Mouse (Mus musculus) heart, embryonic 13.5 days (tissue): ENCODE measurements at regions not wholly inside any gene's neighbourhood (a gene's known extent, or its start where the extent isn't known, plus 50 kb on each side); places are given as distances from the start of the nearest gene placed in this dataset.
A peak's percentile ranks its signal among the peaks of the same experiment; 100 is the strongest.

Source experiments
- ATAC-seq: fragments of 200-750 bp; cut with Nextera tagmentation; 2 replicates; pipeline ENCODE4 v1.8.0; 2017; ENCODE audit warnings: moderate TSS enrichment; ENCODE audit not compliant: insufficient number of reproducible peaks, low FRiP score, low TSS enrichment; ENCODE audit errors: extremely low read depth
- H3K27ac ChIP-seq: fragments of 300-500 bp; sonication (generic); replicated peaks from 2 replicates; pipeline ENCODE4 v1.5.1; 2015; ENCODE audit warnings: moderate library complexity, mild to moderate bottlenecking, inconsistent platforms
- H3K27me3 ChIP-seq: fragments of 300-500 bp; sonication (generic); replicated peaks from 2 replicates; pipeline ENCODE4 v1.6.1; 2015; ENCODE audit warnings: mild to moderate bottlenecking, inconsistent platforms
- H3K36me3 ChIP-seq: fragments of 300-500 bp; sonication (generic); 2 replicates; pipeline ENCODE4 v1.6.1; 2015; ENCODE audit warnings: mild to moderate bottlenecking, inconsistent platforms
- H3K4me1 ChIP-seq: fragments of 300-500 bp; sonication (generic); 2 replicates; pipeline ENCODE4 v1.6.1; 2015; ENCODE audit warnings: inconsistent platforms
- H3K4me2 ChIP-seq: fragments of 300-500 bp; sonication (generic); 2 replicates; pipeline ENCODE4 v1.6.1; 2015; ENCODE audit warnings: inconsistent platforms, mild to moderate bottlenecking, moderate library complexity
- H3K4me3 ChIP-seq: fragments of 300-500 bp; sonication (generic); 2 replicates; pipeline ENCODE4 v1.5.1; 2015; ENCODE audit warnings: moderate library complexity, mild to moderate bottlenecking, inconsistent platforms
- H3K9ac ChIP-seq: fragments of 300-500 bp; sonication (generic); 2 replicates; pipeline ENCODE4 v1.6.1; 2015; ENCODE audit warnings: inconsistent platforms, mild to moderate bottlenecking, moderate library complexity
- H3K9me3 ChIP-seq: fragments of 300-500 bp; sonication (generic); 2 replicates; pipeline ENCODE4 v1.6.1; 2016; ENCODE audit warnings: inconsistent platforms
- WGBS: fragments of 180-500 bp; shearing (Covaris S2); methylation state at CpG from one replicate; pipeline ENCODE4 v1.1.7; 2015; ENCODE audit warnings: mixed read lengths; 5-methylcytosine and 5-hydroxymethylcytosine counted together

DNA sequence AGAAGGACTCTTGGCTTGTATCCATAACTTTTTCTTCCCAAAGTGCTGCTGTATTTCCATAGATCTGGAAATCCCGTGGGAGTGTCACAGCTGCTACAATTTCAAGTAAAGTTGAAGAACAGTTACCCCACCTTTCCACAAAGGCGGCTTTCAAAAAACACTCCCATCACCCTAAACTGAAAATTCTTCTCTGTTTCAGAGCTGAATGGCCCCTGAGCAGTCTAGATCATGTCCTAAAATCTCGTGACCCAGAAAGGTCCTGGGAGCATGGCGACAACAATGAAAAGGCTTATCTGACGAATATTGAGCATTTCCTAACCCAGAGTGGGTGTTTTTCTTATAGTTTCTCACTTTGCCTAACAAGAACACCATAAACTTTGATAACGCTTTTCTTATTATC, 92.2 kb downstream of the Olfr267 start:
- Histone ChIP-seq H3K4me2 (no peak overlapping the region), H3K9ac (no peak overlapping the region), H3K36me3 (no peaks in the 10 kb centered on the region), H3K4me3 (no peak overlapping the region), H3K27ac (no peak overlapping the region), H3K9me3 (no peaks in the 10 kb centered on the region), H3K4me1 (no peaks in the 10 kb centered on the region), H3K27me3 (no peaks in the 10 kb centered on the region)
- WGBS = 69% methylated on average over 6 of the region's 6 CpGs
- ATAC-seq = no peak

DNA sequence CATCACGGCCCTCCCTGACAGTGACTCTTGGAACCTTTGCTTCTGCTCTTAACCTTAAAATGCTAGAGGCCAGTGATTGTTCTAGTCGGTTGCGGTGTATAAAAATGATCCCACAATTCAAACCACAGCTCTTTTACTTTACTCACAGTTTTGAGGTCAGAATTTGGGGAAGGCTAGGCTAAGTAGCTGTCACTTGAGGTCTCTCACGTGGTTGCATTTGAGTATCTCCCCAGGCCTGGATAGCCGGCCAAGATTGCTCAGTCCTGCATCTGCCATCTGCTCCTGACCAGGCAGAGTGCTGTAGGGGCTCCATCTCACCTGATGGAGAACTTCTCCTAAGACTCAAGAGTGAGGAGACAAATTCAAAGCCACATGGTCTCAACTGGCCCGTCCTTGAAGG, 94.5 kb downstream of the Olfr267 start:
- 83% methylated on average over 6 of the region's 6 CpGs for WGBS
- Histone ChIP-seq H3K9ac (no peak overlapping the region), H3K9me3 (no peaks in the 10 kb centered on the region), H3K36me3 (no peaks in the 10 kb centered on the region), H3K27ac (no peak overlapping the region), H3K27me3 (no peaks in the 10 kb centered on the region), H3K4me3 (no peak overlapping the region), H3K4me1 (no peaks in the 10 kb centered on the region), H3K4me2 (no peak overlapping the region)
- no peak for ATAC-seq

DNA sequence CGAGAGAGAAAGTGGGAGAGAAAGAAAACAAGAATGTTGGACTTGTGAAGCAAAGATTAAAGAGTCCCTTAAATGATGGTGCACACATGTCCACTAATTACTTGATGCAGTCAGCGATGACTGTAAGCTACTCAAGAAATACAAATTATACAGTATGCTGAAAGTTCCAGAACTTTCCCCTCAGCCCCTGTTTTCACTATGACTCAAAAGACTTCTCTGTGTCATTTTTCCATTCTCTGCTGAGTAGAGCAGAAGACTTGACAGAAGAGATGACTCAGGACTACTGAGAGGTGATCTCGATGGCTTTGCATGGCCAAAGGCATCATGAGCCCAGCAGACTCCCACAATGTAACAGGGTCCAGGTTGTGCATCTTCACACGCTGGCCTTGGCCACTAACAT, 105.6 kb downstream of the Olfr267 start:
- Histone ChIP-seq H3K4me2 (no peak overlapping the region), H3K4me3 (no peak overlapping the region), H3K36me3 (no peaks in the 10 kb centered on the region), H3K27me3 (no peaks in the 10 kb centered on the region), H3K9ac (no peak overlapping the region), H3K27ac (no peak overlapping the region), H3K9me3 (no peaks in the 10 kb centered on the region), H3K4me1 (no peaks in the 10 kb centered on the region)
- WGBS = 75% methylated on average over 4 of the region's 4 CpGs
- ATAC-seq = no peak

DNA sequence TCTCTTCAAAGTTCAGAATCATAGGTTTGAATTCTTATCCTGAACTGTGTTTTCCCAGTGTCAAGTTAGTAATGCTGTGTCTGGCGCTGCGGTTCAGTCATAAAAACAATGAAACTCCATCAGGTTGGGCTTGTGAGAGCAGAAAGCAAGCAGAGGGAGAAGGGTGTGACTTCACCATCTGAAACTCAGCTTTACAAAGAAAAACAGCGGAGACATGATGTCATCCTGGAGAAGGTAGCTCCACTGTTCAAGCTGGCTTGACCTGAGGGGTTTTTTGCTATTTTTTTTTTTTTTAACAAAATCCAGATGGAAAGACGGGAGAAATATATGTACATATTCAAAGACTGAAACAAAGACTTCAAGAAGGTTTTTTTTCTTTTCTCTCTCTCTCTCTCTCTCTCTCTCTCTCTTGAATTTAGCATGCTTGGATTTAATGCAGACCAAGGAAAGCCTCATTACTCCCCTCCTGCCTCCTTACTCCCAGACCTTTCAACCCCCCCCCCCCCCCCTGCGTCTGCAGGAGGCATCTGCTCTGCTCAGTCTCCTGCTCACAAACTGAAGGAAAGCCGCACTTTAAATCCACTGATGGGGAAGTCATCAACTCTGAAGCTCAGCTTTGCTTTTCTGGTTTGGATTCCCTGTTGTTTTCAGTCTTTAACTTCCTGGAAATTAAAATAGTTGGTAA, 109.7 kb downstream of the Olfr267 start:
- Histone ChIP-seq H3K4me1 (no peaks in the 10 kb centered on the region), H3K4me2 (no peak overlapping the region), H3K27ac (0 out of 2 replicates have a peak overlapping the region, but pooled peaks have one; percentile 32), H3K9ac (no peak overlapping the region), H3K4me3 (no peak overlapping the region), H3K9me3 (no peaks in the 10 kb centered on the region), H3K36me3 (no peaks in the 10 kb centered on the region), H3K27me3 (no peaks in the 10 kb centered on the region)
- 39% methylated on average over 6 of the region's 6 CpGs for WGBS
- no peak for ATAC-seq

DNA sequence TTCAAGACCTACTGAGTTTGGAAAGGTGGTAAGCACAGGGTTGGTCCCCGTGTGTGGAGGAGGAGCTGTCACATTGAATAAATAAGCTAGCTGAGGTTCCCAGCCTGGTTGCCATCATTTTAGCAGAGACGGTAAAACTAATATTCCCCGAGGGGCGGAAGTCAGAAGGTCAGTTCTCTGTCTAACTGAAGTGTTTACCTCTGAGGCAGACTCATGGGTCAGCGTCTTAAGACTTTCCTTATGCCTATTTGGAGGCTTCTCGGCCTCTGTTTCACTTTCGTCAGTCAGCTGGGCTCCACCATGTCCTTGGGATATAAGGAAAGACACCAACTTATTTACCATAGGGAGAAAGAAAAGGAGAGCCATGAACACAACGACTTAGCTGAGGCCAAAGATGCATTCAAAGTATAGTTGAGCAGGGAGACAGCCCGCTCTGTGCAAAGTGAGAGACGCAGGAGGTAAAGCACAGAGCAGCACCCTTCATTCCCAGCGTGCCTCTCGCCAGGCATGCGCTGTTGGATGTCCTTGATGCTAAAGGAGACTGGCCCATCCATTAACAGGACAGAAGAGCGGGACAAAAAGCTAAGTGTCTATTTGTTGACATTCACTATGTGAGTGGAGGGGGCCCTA, 116.0 kb downstream of the Olfr267 start:
- H3K4me1 ChIP-seq = peaks cover 21% of the 10 kb centered on the region
- no peak overlapping the region for H3K4me3 ChIP-seq
- H3K9me3 ChIP-seq = no peaks in the 10 kb centered on the region
- 60% methylated on average over 14 of the region's 14 CpGs for WGBS
- no peaks in the 10 kb centered on the region for H3K27me3 ChIP-seq
- ATAC-seq = no peak
- H3K4me2 ChIP-seq = peak overlapping the region; percentile 22
- no peak overlapping the region for H3K27ac ChIP-seq
- H3K9ac ChIP-seq = no peak overlapping the region
- H3K36me3 ChIP-seq = no peaks in the 10 kb centered on the region

DNA sequence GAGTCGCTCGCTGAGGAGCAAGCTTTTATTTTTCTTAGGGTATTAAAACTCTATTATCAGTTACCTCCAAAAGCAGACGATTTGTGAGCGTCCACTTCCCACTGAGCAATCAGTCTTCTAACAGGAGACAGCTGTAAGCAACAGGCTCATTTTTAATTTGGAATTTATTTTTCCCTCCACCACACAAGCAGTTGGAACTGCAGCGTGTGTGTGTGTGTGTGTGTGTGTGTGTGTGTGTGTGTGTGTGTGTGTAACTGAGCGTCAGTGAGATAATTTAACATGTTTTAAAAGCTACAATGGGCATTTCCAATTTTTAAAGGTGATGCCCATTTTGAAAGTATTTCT, 116.6 kb downstream of the Olfr267 start:
- no peaks in the 10 kb centered on the region for H3K9me3 ChIP-seq
- no peak overlapping the region for H3K9ac ChIP-seq
- no peaks in the 10 kb centered on the region for H3K27me3 ChIP-seq
- WGBS = 32% methylated on average over 6 of the region's 6 CpGs
- H3K4me1 ChIP-seq = peaks cover 21% of the 10 kb centered on the region
- no peaks in the 10 kb centered on the region for H3K36me3 ChIP-seq
- H3K4me2 ChIP-seq = peak overlapping the region; percentile 38
- H3K4me3 ChIP-seq = no peak overlapping the region
- ATAC-seq = no peak
- 0 out of 2 replicates have a peak overlapping the region, but pooled peaks have one; percentile 10 for H3K27ac ChIP-seq

DNA sequence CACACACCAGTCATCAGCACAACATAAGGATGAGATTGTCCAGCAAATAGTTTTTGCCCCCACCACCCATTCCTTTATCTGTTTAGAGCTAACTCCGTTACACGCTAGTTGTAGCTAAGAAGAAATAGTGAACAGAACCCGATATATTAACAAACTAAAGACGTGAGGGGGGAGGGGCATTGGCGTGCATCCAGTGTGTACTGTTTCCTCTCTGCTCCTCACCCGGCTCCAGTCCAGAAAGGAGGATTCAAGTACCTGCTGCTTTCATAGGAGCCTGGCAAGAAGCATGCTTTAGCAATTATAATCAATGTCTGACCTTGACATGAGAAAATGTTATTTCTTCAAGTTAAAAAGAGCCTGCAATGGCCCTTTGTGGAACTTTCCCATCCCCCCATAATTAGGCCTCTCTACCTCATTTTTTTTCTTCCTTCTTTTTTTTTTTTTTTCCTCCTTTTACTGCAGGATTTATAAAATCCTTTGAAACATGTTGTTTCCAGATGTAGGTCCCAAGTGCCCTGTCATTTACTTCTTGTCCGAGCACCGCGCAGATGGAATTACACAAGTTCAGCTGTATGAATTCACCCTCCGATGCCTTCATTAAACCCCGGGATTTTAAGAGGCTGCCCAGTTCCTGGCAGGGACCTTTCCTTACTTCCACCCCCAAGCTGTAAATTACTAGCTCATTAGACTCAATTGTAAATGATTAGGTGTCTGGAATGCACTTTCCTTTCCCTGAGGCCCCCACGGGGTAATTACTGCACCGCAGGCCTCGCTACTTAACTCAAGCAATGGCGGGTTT, 116.6 kb upstream of the Lpar1 start:
- Histone ChIP-seq H3K27ac (0 out of 2 replicates have a peak overlapping the region, but pooled peaks have one; percentile 10), H3K4me1 (peaks cover 21% of the 10 kb centered on the region), H3K36me3 (no peaks in the 10 kb centered on the region), H3K9me3 (no peaks in the 10 kb centered on the region), H3K9ac (no peak overlapping the region), H3K27me3 (no peaks in the 10 kb centered on the region), H3K4me3 (no peak overlapping the region), H3K4me2 (peak overlapping the region; percentile 38)
- 47% methylated on average over 15 of the region's 15 CpGs for WGBS
- no peak for ATAC-seq

DNA sequence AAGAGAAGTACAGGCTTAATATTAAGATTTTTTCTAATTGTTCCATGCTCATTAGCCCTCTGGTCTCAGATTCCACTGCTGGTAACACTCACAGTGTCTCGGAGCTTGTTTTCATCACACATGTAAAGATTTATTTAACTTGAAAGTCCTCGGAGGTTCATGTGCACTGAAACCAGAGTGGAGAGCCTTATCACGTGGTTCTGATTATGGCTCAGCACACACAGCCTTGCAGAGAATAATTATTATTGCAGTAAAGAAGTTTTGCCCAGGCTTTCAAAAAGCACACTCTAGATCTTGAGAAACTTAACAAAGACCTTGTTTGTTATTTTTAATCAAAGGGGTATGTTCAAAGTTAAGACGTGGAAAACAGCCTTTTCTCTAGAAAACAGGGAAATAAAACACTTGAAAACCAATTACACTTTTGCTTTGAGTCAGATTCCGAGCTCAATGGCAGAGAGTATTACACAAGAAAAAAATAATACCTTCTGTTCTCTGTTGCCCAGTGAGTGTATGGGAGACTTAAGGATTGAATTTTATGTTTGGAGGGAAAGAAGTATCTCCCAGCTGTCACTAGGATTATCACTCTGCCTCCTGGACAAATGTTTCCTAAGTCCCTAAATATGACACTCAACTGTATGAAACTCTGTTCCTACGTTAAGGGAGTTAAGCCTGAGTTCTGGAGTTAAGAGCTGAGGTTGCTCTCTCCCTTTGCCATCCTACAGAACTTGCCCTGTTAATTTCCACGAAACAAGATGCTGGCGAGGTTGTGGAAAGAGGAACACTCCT, 114.9 kb upstream of the Lpar1 start:
- H3K4me1 ChIP-seq = peaks cover 21% of the 10 kb centered on the region
- H3K9me3 ChIP-seq = no peaks in the 10 kb centered on the region
- H3K4me3 ChIP-seq = no peak overlapping the region
- ATAC-seq = no peak
- H3K27me3 ChIP-seq = no peaks in the 10 kb centered on the region
- 45% methylated on average over 8 of the region's 8 CpGs for WGBS
- no peaks in the 10 kb centered on the region for H3K36me3 ChIP-seq
- peak overlapping the region; percentile 47 for H3K4me2 ChIP-seq
- H3K9ac ChIP-seq = no peak overlapping the region
- no peak overlapping the region for H3K27ac ChIP-seq

DNA sequence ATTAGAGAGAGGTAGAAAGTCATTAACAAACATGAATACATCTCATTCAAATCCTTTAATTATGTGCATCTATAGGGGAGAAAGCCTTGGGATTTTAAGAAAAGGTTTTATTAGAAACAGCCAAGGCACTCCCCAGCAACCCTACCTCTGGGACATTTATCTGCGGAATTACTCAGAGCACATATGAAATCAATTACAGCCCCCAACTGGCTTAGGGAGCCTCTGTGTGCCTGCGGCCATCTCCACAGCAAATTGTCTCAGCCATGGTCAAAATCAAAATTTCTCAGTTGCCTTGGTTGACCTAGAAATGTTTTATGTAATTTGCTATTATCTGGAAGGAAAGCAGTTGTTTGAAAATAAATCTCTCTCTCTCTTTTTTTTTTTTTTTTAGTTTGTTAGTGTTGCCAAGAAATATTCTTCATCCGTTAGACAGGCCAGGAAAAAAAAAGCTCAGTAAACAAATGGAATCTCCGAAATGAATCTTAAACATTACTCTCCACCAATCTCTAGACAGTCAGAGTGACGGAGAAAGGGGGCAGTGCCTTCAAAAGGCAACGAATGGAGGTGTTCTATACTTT, 110.0 kb upstream of the Lpar1 start:
- no peak for ATAC-seq
- Histone ChIP-seq H3K4me2 (no peak overlapping the region), H3K36me3 (no peaks in the 10 kb centered on the region), H3K9me3 (no peaks in the 10 kb centered on the region), H3K4me3 (no peak overlapping the region), H3K27me3 (no peaks in the 10 kb centered on the region), H3K27ac (no peak overlapping the region), H3K9ac (no peak overlapping the region), H3K4me1 (peaks cover 7% of the 10 kb centered on the region)
- 65% methylated on average over 6 of the region's 6 CpGs for WGBS

DNA sequence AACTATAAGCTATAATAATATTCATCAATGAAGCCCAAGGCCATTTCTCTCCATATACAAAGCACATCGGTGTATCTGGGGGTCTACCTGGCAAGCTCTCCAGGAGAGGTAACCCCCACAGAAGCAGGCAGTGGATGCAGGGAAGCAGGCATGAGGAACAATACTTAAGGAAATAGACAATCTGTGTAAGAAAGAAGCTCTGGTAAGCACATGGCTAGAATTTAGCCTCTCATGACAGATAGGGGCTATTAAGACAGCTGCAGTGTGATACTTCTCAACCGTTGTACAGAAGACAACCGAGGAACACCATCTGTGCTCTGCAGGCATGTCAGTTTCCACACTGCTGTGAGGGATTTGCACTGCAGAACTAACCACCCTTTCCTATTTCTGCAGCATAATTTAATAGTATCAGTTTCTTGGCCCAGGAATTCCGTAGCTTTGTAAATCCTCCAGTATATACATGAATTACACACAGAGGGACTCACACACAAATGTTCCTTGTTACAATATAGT, 108.1 kb upstream of the Lpar1 start:
- no peak for ATAC-seq

DNA sequence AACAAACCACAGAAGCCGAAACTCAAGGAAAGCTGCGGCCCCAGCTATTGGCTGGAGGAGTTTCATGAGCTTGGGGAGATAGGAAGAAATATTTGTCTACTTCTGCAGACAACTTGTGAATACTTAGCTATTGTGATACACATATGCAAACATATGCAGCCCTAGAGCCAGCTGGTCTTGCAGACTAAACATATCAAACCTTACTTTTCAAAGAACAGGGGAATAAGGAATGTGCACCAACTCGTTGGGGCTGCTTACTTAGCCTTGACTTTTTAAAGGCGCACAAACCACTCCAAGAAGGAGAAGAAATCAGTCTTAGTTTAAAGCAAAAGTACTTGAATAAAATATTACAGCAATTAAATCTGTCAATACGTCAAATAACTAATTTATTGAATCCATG, 106.8 kb upstream of the Lpar1 start:
- H3K27me3 ChIP-seq = no peaks in the 10 kb centered on the region
- H3K4me2 ChIP-seq = no peak overlapping the region
- 62% methylated on average over 5 of the region's 5 CpGs for WGBS
- no peak overlapping the region for H3K4me3 ChIP-seq
- H3K9ac ChIP-seq = no peak overlapping the region
- no peak for ATAC-seq
- no peaks in the 10 kb centered on the region for H3K4me1 ChIP-seq
- H3K27ac ChIP-seq = no peak overlapping the region
- no peaks in the 10 kb centered on the region for H3K9me3 ChIP-seq
- no peaks in the 10 kb centered on the region for H3K36me3 ChIP-seq

More for the DNA sequence above, 108.1 kb upstream of the Lpar1 start:
- Histone ChIP-seq H3K9me3 (no peaks in the 10 kb centered on the region), H3K27me3 (no peaks in the 10 kb centered on the region), H3K36me3 (no peaks in the 10 kb centered on the region), H3K4me2 (no peak overlapping the region), H3K27ac (no peak overlapping the region), H3K4me3 (no peak overlapping the region), H3K9ac (no peak overlapping the region), H3K4me1 (no peaks in the 10 kb centered on the region)
- WGBS = 71% methylated on average over 4 of the region's 4 CpGs
